Mouse (Mus musculus): ENCODE measurements around the gene Zfp341. TPM values are rescaled to one million over a fixed set of nuclear protein-coding genes. Genes with fewer than 3 reads are reported as not detected.

Zfp341 gene
- total and polyA plus RNA-seq, 3 experiments, result 2.0 to 6.3 TPM; not detected in 1

DNA sequence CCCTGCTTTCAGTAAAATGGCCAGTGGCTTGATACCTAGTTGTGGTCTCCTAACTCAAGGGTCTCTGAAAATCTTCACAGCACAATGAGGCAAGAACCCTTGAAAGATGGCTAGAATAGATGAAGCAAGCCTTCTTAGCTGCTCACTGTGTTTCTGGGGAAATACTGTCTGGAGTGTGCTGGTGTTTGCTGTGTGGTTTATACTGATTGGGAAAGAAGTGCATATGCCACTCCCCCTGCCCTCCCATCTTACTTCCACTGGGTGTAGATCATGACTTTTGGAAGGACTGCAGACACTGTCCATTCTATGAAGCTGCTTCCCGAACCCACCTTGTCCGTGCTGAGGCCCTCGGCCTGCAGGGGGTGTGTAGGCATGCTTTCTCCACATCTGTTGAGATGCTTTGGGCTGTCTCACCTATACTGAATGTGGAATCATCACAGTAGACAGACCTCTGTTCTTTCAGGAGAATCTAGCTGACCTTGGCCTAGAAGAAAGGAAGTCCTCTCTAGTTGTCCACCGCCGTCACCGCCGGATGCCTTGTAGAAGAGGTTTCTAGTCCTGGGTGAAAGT lies 71.9 kb downstream of the Zfp341 start:
- no peak overlapping the region for H3K27ac ChIP-seq (ENCODE audit: control insufficient read depth, low read depth, low read length)
- TF ChIP-seq MEF2A (IDR thresholded peaks at IDR 0.05; ENCODE audit: extremely low read depth, insufficient replicate concordance, low read depth, low read length, poor library complexity, severe bottlenecking) (no peak), GATA1 (IDR thresholded peaks at IDR 0.05; ENCODE audit: low read depth, low read length) (no peak)
- no peak overlapping the region for H3K4me3 ChIP-seq (ENCODE audit: control insufficient read depth in 1 of 2, insufficient read depth in 1 of 2, low read depth in 2 of 2, low read length in 2 of 2)
- no peak for DNase-seq (ENCODE audit: low read depth, low spot score)
- H3K9ac ChIP-seq (ENCODE audit: control insufficient read depth, low read depth, low read length, poor library complexity, severe bottlenecking), result no peak overlapping the region
- H3K79me2 ChIP-seq (ENCODE audit: control insufficient read depth, insufficient read depth, low read length, poor library complexity), result peaks cover 12% of the 10 kb centered on the region
- peaks cover 0 to under 1% of the 10 kb centered on the region in 2 experiments; a peak in 2 of 4 replicates for H3K36me3 ChIP-seq (ENCODE audit: control insufficient read depth in 1 of 2, insufficient read depth in 2 of 2, low read length in 2 of 2)
- no peaks in the 10 kb centered on the region for H3K4me1 ChIP-seq (ENCODE audit: control insufficient read depth in 1 of 2, insufficient read depth in 2 of 2, low read length in 2 of 2)
- H3K9me3 ChIP-seq (replicated peaks; ENCODE audit: insufficient read depth, low read length), result no peaks in the 10 kb centered on the region
- H3K27me3 ChIP-seq (ENCODE audit: control insufficient read depth in 1 of 2, insufficient read depth in 2 of 2, low read length in 2 of 2), result no peaks in the 10 kb centered on the region

DNA sequence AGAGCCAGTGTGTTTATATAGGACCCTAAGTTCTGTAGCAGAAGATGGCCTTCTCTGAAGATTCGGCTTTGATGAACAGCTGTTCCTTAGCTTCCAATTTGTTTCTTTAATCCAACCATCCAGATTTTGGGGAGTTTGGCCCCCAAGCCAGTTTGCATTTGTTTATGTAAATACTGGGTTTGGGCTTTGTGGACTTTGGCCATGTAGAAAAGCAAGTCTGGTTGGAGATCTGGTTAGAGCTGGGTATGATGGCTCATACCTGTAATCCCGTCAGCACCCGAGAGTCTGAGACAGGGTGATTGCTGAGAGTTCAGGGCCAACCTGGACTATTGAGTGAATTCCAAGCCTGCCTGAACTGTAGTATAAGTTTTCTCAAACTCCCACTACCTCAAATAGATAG lies 72.7 kb downstream of the Zfp341 start:
- Histone ChIP-seq H3K79me2 (ENCODE audit: control insufficient read depth, insufficient read depth, low read length, poor library complexity) (peaks cover 11% of the 10 kb centered on the region), H3K9me3 (replicated peaks; ENCODE audit: insufficient read depth, low read length) (no peaks in the 10 kb centered on the region), H3K9ac (ENCODE audit: control insufficient read depth, low read depth, low read length, poor library complexity, severe bottlenecking) (no peak overlapping the region), H3K27me3 (ENCODE audit: control insufficient read depth in 1 of 2, insufficient read depth in 2 of 2, low read length in 2 of 2) (no peaks in the 10 kb centered on the region), H3K4me3 (ENCODE audit: control insufficient read depth in 1 of 2, insufficient read depth in 1 of 2, low read depth in 2 of 2, low read length in 2 of 2) (no peak overlapping the region), H3K27ac (ENCODE audit: control insufficient read depth, low read depth, low read length) (no peak overlapping the region), H3K36me3 (ENCODE audit: control insufficient read depth in 1 of 2, insufficient read depth in 2 of 2, low read length in 2 of 2) (peaks cover 0 to 1% of the 10 kb centered on the region in 2 experiments; a peak in 1 of 4 replicates), H3K4me1 (ENCODE audit: control insufficient read depth in 1 of 2, insufficient read depth in 2 of 2, low read length in 2 of 2) (no peaks in the 10 kb centered on the region)
- TF ChIP-seq MAZ (IDR thresholded peaks at IDR 0.05; ENCODE audit: low read depth, low read length) (no peak), POLR2AphosphoS5 (IDR thresholded peaks at IDR 0.05; ENCODE audit: borderline replicate concordance, low read depth, low read length) (no peak), JUND (IDR thresholded peaks at IDR 0.05; ENCODE audit: low read depth, low read length) (no peak), MYB (IDR thresholded peaks at IDR 0.05; ENCODE audit: low read depth, low read length) (no peak), TCF12 (IDR thresholded peaks at IDR 0.05; ENCODE audit: low read depth, low read length) (no peak), CHD1 (IDR thresholded peaks at IDR 0.05; ENCODE audit: low read depth, low read length) (no peak), NRF1 (IDR thresholded peaks at IDR 0.05; ENCODE audit: insufficient read depth, low read depth, low read length, poor library complexity, severe bottlenecking) (no peak), CTCF (IDR thresholded peaks at IDR 0.05 in 2 of 3, conservative IDR thresholded peaks at IDR 0.05 in 1 of 3; ENCODE audit: control insufficient read depth in 1 of 3, insufficient read depth in 1 of 3, low read depth in 2 of 3, low read length in 3 of 3, poor library complexity in 1 of 3, severe bottlenecking in 1 of 3) (no peak), MAX (IDR thresholded peaks at IDR 0.05; ENCODE audit: low read length) (no peak), POLR2A (IDR thresholded peaks at IDR 0.05; ENCODE audit: control insufficient read depth in 1 of 2, insufficient read depth in 1 of 2, low read depth in 1 of 2, low read length in 2 of 2, poor library complexity in 1 of 2) (no peak), RCOR1 (IDR thresholded peaks at IDR 0.05; ENCODE audit: low read depth, low read length) (no peak), TBP (IDR thresholded peaks at IDR 0.05; ENCODE audit: low read depth, low read length) (no peak), EP300 (IDR thresholded peaks at IDR 0.05; ENCODE audit: low read depth in 1 of 2, low read length in 2 of 2) (no peak), SMC3 (IDR thresholded peaks at IDR 0.05; ENCODE audit: low read depth, low read length) (no peak), MXI1 (IDR thresholded peaks at IDR 0.05; ENCODE audit: low read depth, low read length) (no peak), E2F4 (IDR thresholded peaks at IDR 0.05; ENCODE audit: borderline replicate concordance, low read depth, low read length) (no peak), SIN3A (IDR thresholded peaks at IDR 0.05; ENCODE audit: low read length) (no peak), ZNF384 (IDR thresholded peaks at IDR 0.05; ENCODE audit: low read depth, low read length) (no peak), MEF2A (IDR thresholded peaks at IDR 0.05; ENCODE audit: extremely low read depth, insufficient replicate concordance, low read depth, low read length, poor library complexity, severe bottlenecking) (no peak), MAFK (IDR thresholded peaks at IDR 0.05; ENCODE audit: borderline replicate concordance, low read depth, low read length) (no peak)
- DNase-seq (ENCODE audit: low read depth, low spot score), result no peak
